Mouse (Mus musculus): ENCODE data around the gene Ptges. TPM values are rescaled to one million over a fixed set of nuclear protein-coding genes. Genes with fewer than 3 reads are reported as not detected.

Gene Ptges
- polyA plus RNA-seq, 1 experiment from 2014 or later, result 10.8 TPM

DNA sequence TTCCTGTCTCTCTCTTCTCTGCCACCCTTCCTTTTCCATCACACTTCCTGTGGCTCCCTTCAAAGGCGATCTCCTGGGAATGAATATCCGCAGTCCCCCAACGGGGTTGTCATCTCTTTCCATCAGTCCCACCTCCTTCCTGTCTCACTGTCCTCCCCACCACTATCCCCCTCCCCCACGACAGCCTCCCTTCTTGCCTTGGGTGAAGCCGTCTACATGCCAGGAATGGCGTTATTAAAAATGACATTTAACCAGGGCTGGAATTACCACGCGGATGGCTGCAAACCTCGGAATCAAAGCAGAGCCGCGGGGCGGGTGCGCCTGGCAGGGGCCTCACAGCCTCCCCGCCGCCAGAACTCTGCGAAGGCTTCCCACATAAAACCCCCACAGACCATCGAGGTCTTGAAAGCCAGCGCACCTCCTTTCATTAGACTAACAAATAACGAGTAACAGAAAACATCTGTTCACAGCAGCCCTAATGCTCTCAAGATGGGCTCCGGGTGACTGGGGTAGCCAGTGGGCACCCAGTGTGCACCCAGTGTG is 76.8 kb downstream of the Ptges start:
- H3K27me3 ChIP-seq (ENCODE audit: insufficient read depth, poor library complexity, severe bottlenecking), result no peaks in the 10 kb centered on the region
- no peak overlapping the region for H3K4me3 ChIP-seq
- peak overlapping the region; percentile 54 for H3K27ac ChIP-seq
- 44% methylated on average over 20 of the region's 20 CpGs for WGBS
- no peaks in the 10 kb centered on the region for H3K36me3 ChIP-seq
- DNase-seq (ENCODE audit: low spot score), result no peak
- H3K4me1 ChIP-seq (replicated peaks), result peaks cover 64% of the 10 kb centered on the region
- H3K9me3 ChIP-seq, result no peaks in the 10 kb centered on the region

DNA sequence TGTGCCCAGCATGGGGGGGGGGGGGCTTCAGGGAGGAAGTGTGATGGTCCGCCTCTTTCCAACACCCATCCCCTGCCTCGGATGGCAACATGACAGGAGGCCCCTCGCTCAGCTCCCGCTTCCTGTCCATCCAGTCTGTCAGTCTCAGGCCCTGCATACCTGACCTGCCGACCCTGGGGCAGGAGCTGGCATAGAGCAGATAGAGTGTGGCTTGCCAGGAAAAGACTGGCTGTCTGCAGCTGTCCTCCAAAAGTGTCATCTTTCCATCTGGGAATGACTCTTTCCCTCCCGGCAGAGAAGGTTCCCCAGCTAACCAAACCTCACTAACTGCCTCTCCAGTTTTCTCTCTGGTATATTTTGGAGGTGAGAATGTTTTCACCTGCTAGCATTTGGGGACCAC is 79.1 kb downstream of the Ptges start:
- H3K4me3 ChIP-seq, result no peak overlapping the region
- peaks cover 78% of the 10 kb centered on the region for H3K4me1 ChIP-seq (replicated peaks)
- H3K36me3 ChIP-seq, result no peaks in the 10 kb centered on the region
- H3K27me3 ChIP-seq (ENCODE audit: insufficient read depth, poor library complexity, severe bottlenecking), result peaks cover 16% of the 10 kb centered on the region
- DNase-seq (ENCODE audit: low spot score), result no peak
- WGBS, result 38% methylated on average over 6 of the region's 6 CpGs
- no peaks in the 10 kb centered on the region for H3K9me3 ChIP-seq
- H3K27ac ChIP-seq, result no peak overlapping the region

DNA sequence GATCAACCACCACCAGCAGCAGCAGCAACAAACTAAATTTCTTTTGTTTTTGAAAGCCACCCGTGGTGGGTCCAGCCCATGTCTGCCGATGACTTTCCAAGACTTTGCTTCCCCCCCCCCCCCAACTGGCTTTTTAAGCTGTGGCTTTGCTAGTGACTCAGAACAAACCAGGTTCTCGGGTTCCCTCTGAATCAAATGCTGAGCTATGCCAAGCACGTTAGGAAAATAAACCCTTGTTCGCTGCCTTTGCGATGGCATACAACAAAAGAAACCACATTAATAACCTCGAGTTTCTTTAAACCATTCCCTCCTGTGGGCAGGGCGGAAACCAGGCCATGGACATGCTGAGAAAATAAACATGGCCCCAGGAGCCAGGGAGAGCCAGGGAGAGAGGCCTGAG is 81.5 kb downstream of the Ptges start:
- H3K9me3 ChIP-seq, result no peaks in the 10 kb centered on the region
- H3K27ac ChIP-seq, result no peak overlapping the region
- no peak for DNase-seq (ENCODE audit: low spot score)
- H3K27me3 ChIP-seq (ENCODE audit: insufficient read depth, poor library complexity, severe bottlenecking), result peaks cover 37% of the 10 kb centered on the region
- peaks cover 68% of the 10 kb centered on the region for H3K4me1 ChIP-seq (replicated peaks)
- 58% methylated on average over 8 of the region's 8 CpGs for WGBS
- H3K36me3 ChIP-seq, result no peaks in the 10 kb centered on the region
- no peak overlapping the region for H3K4me3 ChIP-seq

DNA sequence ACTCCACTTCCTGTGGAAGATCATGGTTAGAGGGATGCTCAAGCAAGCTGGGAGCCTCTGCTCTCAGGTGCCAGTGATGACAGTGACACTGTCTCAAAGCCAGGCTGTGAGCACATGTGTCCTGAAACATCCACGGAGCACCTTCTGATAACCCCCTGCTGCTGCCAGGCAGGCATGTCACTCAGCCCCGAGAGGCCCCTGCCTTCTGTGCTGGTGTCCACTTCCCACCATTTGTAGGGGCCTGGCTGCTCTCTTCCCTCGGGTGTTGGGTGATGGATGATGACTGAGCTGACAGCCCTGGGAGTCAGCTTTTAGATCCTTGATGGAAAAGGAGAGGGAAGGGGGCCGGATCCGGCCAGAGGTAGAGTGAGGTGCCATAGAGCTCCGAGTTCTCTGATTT is 82.9 kb downstream of the Ptges start:
- peaks cover 57% of the 10 kb centered on the region for H3K4me1 ChIP-seq (replicated peaks)
- 22% methylated on average over 6 of the region's 6 CpGs for WGBS
- H3K36me3 ChIP-seq, result no peaks in the 10 kb centered on the region
- peak overlapping the region; percentile 77 for H3K4me3 ChIP-seq
- H3K27me3 ChIP-seq (ENCODE audit: insufficient read depth, poor library complexity, severe bottlenecking), result peaks cover 44% of the 10 kb centered on the region
- H3K9me3 ChIP-seq, result no peaks in the 10 kb centered on the region
- no peak for DNase-seq (ENCODE audit: low spot score)
- peak overlapping the region; percentile 25; the same call in 1 of the 2 replicates for H3K27ac ChIP-seq

DNA sequence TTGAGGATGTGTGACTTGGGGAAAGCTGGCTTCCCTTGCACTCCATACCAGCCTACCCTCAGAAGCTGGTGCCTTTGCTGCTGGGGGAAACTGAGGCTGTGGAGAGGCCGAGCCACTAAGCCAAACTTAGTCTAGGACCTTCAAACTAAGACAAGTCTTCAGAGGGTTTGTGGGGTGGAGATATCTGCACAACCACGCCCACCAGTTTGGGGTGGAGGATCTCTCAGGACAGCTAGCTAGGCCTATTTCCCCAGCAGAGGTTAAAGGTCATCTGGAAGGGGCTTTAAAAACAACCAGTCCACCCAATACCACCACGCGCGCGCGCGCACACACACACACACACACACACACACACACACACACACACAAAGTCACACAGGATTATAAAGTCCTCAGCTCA is 83.4 kb downstream of the Ptges start:
- WGBS, result 56% methylated on average over 8 of the region's 8 CpGs
- DNase-seq (ENCODE audit: low spot score), result no peak
- H3K36me3 ChIP-seq, result no peaks in the 10 kb centered on the region
- H3K4me3 ChIP-seq, result peak overlapping the region; percentile 77
- peaks cover 46% of the 10 kb centered on the region for H3K27me3 ChIP-seq (ENCODE audit: insufficient read depth, poor library complexity, severe bottlenecking)
- peaks cover 52% of the 10 kb centered on the region for H3K4me1 ChIP-seq (replicated peaks)
- H3K27ac ChIP-seq, result peak overlapping the region; percentile 87
- no peaks in the 10 kb centered on the region for H3K9me3 ChIP-seq

DNA sequence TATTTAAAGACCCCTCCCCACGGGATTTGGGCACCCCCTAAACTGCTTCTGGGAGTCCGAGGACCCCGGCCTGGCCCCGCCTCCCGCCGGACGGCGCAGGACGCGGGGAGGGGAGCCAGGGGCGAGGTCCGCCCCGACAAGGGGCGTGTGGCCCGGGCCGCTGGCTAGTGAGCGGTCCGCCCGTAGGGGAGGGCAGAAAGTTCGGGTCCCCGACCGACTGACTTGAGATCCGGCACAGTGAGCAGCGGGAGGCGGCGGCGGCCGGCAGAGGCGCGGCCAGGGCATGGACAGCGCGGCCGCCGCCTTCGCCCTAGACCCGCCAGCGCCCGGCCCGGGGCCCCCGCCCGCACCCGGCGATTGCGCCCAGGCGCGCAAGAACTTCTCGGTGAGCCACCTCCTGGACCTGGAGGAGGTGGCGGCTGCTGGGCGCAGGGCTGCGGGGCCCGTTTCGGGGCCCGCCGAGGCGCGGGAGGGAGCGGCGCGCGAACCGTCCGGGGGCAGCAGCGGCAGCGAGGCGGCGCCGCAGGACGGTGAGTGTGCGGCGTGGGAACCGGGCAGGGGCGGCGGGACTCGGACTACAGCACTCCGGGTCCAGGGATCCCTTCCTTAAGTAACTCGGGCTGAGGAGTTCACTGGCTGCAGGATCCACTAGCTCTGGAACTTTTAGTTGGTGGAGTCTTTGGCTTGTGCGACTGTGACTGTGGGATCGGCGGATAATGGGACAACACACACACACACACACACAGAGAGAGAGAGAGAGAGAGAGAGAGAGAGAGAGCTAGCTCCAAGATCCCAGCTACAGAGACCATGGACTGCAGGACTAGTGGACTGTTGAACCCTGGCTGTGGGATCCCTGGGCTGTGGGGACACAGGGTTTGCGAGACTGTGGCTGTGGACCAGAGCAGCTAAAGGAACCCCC is 84.3 kb downstream of the Ptges start:
- H3K27me3 ChIP-seq (ENCODE audit: insufficient read depth, poor library complexity, severe bottlenecking), result peaks cover 46% of the 10 kb centered on the region
- under 1% methylated on average over 80 of the region's 80 CpGs for WGBS
- peak overlapping the region; percentile 87 for H3K27ac ChIP-seq

DNA sequence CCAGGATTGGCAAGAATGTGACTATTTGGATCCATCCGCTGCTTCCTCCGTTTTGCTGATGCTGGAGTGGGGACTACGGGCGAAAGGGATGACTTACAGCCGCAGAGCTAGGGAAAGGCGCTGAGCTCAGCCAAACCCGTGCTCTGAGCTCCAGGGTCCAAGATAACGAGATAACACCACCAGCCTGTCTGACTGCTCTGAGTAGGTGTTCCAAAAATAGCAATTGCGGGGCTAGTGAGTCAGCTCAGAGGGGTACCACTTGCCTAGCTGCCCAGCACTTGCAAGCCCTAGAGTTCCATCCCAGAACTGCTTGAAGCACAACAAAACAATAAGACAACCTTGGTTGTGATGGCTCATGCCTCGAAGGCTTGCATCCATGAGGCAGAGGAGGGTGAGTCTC is 87.0 kb downstream of the Ptges start:
- Histone ChIP-seq H3K4me3 (no peak overlapping the region), H3K36me3 (no peaks in the 10 kb centered on the region), H3K4me1 (replicated peaks) (peaks cover 32% of the 10 kb centered on the region), H3K9me3 (no peaks in the 10 kb centered on the region), H3K27ac (0 out of 2 replicates have a peak overlapping the region, but pooled peaks have one; percentile 35), H3K27me3 (ENCODE audit: insufficient read depth, poor library complexity, severe bottlenecking) (peaks cover 46% of the 10 kb centered on the region)
- 56% methylated on average over 10 of the region's 10 CpGs for WGBS
- no peak for DNase-seq (ENCODE audit: low spot score)

More for the DNA sequence above, 84.3 kb downstream of the Ptges start:
- H3K9me3 ChIP-seq, result no peaks in the 10 kb centered on the region
- DNase-seq (ENCODE audit: low spot score), result peak; percentile 54
- peak overlapping the region; percentile 77 for H3K4me3 ChIP-seq
- H3K36me3 ChIP-seq, result no peaks in the 10 kb centered on the region
- peaks cover 44% of the 10 kb centered on the region for H3K4me1 ChIP-seq (replicated peaks)

Other genes with a start within 250 kb of the Ptges start
- 3.1 and 3.4 TPM in 2 replicates for gene 1700001O22Rik, start 126.2 kb downstream of the Ptges start, polyA plus RNA-seq (2016; fragmentation: Nextera tagmentation; extraction: Ambion mirVana)
- 125 and 134 TPM in 2 replicates for gene Ntmt1, start 122.0 kb downstream of the Ptges start, polyA plus RNA-seq (2016; fragmentation: Nextera tagmentation; extraction: Ambion mirVana)
- gene Asb6, start 99.5 kb downstream of the Ptges start, polyA plus RNA-seq (2016; fragmentation: Nextera tagmentation; extraction: Ambion mirVana), result 46.1 and 46.5 TPM in 2 replicates
- gene Prrx2, start 94.9 kb downstream of the Ptges start, polyA plus RNA-seq (2016; fragmentation: Nextera tagmentation; extraction: Ambion mirVana), result 40.6 and 43.3 TPM in 2 replicates
- 19.1 and 23.8 TPM in 2 replicates for gene Tor1b, start 23.1 kb upstream of the Ptges start, polyA plus RNA-seq (2016; fragmentation: Nextera tagmentation; extraction: Ambion mirVana)
- 82.4 and 84.1 TPM in 2 replicates for gene Tor1a, start 38.1 kb upstream of the Ptges start, polyA plus RNA-seq (2016; fragmentation: Nextera tagmentation; extraction: Ambion mirVana)
- 61.1 and 73.3 TPM in 2 replicates for gene BC005624, start 52.3 kb upstream of the Ptges start, polyA plus RNA-seq (2016; fragmentation: Nextera tagmentation; extraction: Ambion mirVana)
- gene Usp20, start 52.4 kb upstream of the Ptges start, polyA plus RNA-seq (2016; fragmentation: Nextera tagmentation; extraction: Ambion mirVana), result 19.3 and 25.9 TPM in 2 replicates
- gene Fnbp1, start 212.1 kb upstream of the Ptges start, polyA plus RNA-seq (2016; fragmentation: Nextera tagmentation; extraction: Ambion mirVana), result 14.7 and 16.0 TPM in 2 replicates
- gene Gpr107, start 222.5 kb upstream of the Ptges start, polyA plus RNA-seq (2016; fragmentation: Nextera tagmentation; extraction: Ambion mirVana), result 35.1 and 35.5 TPM in 2 replicates

Data from hindbrain, embryonic 10.5 days (tissue).